Mouse (Mus musculus) brain, embryonic 18.5 days (tissue): ENCODE data around the gene AU022252.
A peak's percentile ranks its signal among the peaks of the same experiment; 100 is the strongest.

ENCODE experiments used
- DNase-seq: peaks from one replicate; pipeline ENCODE4 v3.0.0-alpha.2; 2012; ENCODE audit warnings: low read depth, low spot score

AU022252 gene

DNA sequence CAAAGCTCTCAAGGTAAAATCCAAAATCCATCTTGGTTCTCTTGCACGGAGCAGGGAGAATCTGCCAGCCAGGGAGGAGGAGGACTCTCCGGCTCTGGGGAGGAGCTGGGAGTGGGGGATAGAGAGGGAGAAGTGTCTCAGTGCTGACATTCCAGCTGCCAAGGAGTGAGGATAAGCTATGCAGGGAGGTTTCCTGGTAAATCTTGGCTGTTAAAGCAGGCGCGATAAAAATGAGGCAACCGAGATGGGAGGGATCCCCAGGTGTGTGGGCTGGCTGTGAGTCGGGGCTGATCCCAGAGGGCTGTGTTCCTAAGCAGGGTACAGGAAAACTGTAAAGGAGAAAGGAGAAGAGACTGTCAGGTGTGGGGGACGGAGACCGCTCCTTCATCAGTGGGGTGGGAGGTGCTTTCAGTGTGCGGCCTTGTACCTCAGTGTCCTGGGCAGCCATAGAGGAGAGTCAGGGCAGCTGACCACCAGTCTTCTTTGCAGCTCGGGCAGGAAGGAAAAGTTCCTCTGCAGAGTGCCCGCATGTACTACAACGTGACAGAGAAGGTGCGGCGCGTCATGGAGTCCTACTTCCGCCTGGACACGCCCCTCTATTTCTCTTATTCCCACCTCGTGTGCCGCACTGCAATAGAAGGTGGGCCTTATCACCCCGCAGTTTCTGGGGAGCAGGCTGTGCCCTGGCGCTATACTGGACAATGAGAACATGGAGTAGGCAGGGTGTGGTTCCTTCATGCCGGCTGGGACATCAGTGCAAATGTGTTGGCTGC, 12.1 kb upstream of the AU022252 start:
- no peak for DNase-seq

DNA sequence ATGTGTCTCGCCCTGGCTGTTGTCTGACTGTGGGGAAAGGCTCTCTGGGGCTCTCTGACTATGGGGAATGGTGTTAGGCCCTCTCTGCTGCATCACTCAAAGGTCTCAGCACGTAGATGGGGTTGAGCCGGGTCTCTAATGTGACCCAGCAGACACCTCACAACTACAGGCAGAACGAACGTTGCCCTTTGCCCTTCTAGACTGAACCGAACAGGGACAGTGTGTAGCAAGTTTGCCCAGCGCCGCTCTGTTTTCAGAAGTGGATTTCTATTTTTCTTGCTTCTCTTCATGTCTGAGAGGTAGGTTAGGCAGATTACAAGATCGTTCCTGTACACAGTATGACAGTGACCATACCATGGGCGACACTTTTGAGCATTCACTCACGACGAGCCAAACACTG, 10.1 kb upstream of the AU022252 start:
- DNase-seq, result no peak

DNA sequence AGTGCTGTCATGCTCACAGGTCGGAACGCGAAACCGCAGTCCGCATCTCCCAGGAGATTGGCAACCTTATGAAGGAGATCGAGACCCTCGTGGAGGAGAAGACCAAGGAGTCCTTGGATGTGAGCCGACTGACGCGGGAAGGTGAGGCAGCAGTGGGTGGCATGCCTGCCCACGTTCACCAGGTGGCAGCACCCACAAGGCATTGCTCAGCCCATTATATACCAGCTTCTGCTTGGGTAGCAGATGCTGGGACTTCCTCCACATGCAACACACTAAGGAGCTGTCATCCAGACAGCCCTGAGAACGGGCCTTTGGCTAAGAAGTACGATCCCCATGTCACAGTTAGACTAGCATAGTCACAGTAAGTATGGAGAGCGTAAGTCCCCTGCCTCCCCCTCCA, 9.2 kb upstream of the AU022252 start:
- no peak for DNase-seq

DNA sequence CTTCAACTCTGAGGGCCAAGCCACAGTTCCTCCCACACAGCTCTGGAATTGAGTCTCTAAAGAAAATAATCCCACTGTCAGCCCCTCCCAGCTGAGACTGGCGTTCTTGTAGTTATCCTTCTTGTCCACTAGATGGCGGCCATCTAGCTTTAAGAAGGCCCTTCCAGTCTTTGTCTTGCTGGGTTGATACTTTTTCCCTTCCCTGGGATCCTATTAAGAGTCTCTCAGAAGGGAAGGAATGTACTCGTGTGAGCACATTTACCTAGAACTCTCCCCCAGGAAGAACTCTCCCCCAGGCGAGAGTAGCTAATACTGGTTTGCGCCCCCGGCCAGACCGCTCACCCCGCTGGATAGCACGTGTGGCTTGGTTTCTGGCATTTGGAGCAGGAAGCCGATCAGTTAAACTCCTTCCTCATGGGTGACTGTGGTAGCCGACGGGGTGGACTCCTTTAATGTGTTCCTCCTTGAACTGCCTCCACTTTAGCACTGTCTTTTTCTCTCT, 6.7 kb upstream of the AU022252 start:
- DNase-seq, result peak; percentile 69

- no peak for DNase-seq
Observed at GRCm38 (mm10) chr4:119238661-119239060, 6.1 kb upstream of the AU022252 start.

DNA sequence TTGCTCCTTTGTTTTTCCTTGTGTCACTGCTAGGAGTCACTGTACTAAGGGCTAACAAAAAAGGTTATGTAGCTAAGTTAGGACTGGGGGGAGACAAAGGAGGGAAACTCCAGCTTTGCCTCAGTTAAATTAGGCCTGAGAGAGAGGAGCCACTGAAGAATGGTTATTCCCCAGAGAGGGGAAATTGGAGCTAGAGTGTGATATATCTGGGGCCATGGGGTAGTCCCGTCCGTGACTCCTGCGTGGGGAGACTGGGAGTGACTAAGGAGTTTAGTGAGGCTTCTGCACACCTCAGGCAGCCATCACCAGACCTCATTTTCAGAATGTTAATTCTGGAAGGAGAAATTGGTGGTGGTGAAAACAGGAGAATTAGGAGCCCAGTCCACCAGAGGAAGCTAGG, 1.8 kb upstream of the AU022252 start:
- no peak for DNase-seq

- no peak for DNase-seq
Observed at GRCm38 (mm10) chr4:119233256-119233901, 867 bp upstream of the AU022252 start.

DNA sequence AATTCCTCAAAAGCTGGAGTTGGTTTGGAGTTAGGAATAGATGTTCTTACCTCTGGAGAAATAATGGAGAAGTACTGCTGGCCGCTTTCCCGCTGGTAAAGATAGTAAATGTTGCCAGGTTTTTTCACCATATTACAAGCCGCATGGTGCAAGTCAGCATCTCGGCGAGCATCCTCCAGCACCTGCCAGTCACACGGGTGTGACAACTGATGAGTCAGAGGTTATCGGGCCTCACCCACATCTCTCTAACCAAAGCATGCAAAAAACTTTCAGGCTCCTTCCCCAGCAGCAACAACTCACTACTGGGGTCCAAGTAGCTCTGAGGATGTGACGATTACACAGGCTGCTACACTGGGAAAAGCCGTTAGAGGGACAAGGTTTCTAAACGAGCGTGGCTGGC, 5.8 kb downstream of the AU022252 start:
- no peak for DNase-seq

DNA sequence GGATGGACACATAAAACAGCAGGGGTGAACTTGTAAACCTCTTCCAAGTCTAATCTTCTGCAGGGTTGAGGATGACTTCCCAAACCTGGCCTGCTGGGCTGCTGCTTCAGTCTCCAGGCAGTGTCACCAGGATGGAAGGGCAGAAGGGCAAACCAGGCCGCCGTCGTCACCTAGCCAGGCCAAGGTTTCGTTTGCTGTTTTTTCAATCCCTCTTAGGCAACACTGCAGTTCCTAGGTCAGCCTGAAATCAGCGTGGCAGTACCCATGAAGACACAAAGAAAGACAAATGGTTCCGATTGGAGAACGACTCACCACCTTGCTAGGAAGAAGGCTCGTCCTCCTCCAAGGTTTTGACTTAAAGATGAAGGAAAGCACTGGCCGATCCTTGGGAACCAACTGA, 6.8 kb downstream of the AU022252 start:
- DNase-seq, result no peak

GRCm38 (mm10) chr4:119224534-119224933, 8.0 kb downstream of the AU022252 start:
- DNase-seq, result no peak

GRCm38 (mm10) chr4:119223696-119224095, 8.8 kb downstream of the AU022252 start:
- no peak for DNase-seq

GRCm38 (mm10) chr4:119218169-119218568, 14.3 kb downstream of the AU022252 start, which contains the start of gene Tmem269:
TSS of gene Tmem269 (minus strand) at chr4:119218217.
- DNase-seq, result no peak

- DNase-seq, result no peak
Observed at GRCm38 (mm10) chr4:119216667-119217066, 15.8 kb downstream of the AU022252 start.

GRCm38 (mm10) chr4:119204672-119205071, 27.8 kb downstream of the AU022252 start:
- peak; percentile 30 for DNase-seq

DNA sequence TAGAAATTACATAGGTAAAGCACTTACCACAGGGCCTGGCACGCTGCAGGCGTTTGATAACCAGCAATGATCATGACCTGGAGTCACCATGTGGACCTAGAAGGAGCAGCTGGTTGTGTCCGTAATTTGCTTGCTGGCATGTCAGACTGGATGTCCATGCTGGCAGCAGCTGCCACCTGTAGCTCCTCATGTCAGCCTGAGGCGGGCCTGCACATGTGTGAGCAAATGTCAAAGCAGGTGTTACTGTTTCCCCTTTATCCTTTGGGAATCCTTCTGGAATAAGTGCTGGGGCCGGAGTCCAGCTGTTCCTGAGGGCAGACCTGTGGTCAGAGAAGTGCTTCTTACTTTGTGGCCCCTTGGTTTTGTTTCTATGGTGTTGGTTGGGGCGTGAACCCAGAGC, 34.4 kb downstream of the AU022252 start:
- DNase-seq, result no peak

- DNase-seq, result no peak
Observed at GRCm38 (mm10) chr4:119195582-119196320, 36.8 kb downstream of the AU022252 start.

DNA sequence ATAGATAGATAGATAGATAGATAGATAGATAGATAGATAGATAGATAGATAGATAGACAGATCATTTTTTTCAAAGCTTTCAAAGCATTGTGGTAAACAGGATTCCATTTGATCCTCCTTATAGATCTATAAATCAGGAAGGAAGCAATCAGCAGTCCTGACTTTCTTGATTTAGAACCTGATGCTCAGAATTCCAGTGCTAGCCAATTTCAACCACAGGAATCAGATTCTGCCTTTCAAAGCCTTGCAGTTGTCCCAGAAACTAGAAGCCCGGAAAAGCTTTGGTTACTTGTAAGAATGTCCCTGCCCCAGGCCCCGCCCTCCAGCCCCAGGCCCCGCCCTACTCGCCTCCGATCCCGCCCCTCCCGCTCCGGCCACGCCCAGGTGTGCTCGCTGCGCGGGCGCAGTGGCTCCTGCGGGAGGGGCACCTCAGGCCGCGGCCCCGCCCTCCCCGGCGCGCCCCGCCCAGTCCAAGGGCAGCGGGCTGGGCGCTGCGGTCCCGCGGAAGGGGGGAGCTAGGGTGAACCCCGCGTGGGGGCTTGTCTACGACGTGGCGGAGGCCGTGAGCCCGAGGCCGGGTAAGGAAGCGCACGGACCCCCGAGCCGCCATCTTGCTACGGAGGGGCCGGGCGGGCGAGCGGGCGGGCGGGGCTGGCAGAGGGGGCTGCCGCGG, 37.5 kb downstream of the AU022252 start, which contains the start of gene Svbp:
Gene Svbp, plus strand, starts transcription at position 398 of the 673 bp plus-strand sequence.
- peak; percentile 79 for DNase-seq

DNA sequence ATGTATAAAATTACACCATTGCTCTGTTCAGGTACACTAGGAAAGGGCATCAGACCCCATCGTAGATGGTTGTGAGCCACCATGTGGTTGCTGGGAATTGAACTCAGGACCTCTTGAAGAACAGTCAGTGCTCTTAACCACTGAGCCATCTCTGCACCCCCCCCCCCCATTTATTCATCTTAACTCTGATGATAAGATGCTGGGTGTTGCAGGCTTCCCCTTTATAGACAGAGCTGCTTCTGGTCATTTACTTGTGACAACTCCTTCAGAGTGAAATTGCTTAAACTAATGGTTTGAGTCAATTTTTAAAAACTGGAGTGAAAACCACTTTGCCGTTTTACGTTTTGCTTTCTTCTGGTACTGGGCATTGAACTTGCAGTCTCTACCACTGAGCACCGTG, 39.8 kb downstream of the AU022252 start:
- no peak for DNase-seq

DNA sequence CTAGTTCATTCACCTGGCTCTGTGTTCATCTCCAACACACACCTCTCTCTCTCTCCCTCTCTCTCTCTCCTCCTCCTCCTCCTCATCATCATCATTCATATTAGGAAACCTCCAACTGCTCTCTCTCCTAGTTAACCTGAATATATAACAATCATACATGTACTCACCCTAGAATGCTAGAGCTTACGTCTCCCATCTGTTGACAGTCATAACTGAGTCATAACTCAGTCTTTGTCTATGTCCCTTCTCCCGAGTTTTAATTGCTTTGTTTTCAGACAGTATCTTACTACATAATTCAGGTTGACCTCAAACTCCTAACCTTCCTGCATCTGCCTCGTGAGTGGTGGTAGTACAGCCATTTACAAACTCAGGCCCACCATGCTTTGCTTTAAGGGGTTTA, 41.2 kb downstream of the AU022252 start:
- DNase-seq, result no peak

- no peak for DNase-seq
Observed at GRCm38 (mm10) chr4:119190618-119191017, 41.9 kb downstream of the AU022252 start.

GRCm38 (mm10) chr4:119189864-119190263, 42.6 kb downstream of the AU022252 start, which contains the start of gene Ermap:
TSS of gene Ermap (minus strand) at chr4:119190011.
- DNase-seq, result no peak

- no peak for DNase-seq
Observed at GRCm38 (mm10) chr4:119189392-119189791, 43.1 kb downstream of the AU022252 start.
